Mouse (Mus musculus): ENCODE results near the gene Yipf6.

GRCm38 (mm10) chrX:98963742-98964141 lies 27.6 kb downstream of the Yipf6 start:
- TF ChIP-seq CTCF (IDR thresholded peaks at IDR 0.05; ENCODE audit: low read depth) (no peak), EP300 (IDR thresholded peaks at IDR 0.05; ENCODE audit: low read depth) (no peak)

Data from heart, postnatal 0 days (tissue).